Mouse (Mus musculus) spleen, adult 18-20 months (tissue): ENCODE measurements at regions not wholly inside any gene's neighbourhood (a gene's known extent, or its start where the extent isn't known, plus 50 kb on each side); places are given as distances from the start of the nearest gene placed in this dataset.

ENCODE experiments used
- DNase-seq, 2 experiments: peaks; one replicate each; pipeline ENCODE4 v3.0.0; 2022; ENCODE audit warnings: mixed read lengths in 2 of 2

- DNase-seq = no peak
Observed at GRCm38 (mm10) chr7:134436917-134437316, 51.5 kb upstream of the D7Ertd443e start.

DNA sequence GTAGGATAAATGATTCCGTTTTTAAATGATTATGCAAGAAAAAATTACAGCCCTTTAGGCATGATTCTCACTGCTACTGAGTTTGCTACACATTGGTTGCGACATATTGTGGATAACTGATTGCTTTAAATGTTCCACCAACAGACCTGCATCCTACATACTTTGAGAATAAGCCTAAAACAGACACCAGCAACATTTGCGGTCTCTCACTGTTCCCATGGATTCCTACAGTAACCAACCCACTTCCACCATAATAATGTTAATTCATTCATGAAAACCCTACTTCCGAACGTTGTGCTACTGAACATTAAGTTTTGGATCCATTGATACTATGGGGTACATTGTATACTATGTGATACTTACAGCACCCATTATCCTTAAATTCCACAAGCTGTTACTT lies 53.8 kb upstream of the D7Ertd443e start:
- no peak for DNase-seq

DNA sequence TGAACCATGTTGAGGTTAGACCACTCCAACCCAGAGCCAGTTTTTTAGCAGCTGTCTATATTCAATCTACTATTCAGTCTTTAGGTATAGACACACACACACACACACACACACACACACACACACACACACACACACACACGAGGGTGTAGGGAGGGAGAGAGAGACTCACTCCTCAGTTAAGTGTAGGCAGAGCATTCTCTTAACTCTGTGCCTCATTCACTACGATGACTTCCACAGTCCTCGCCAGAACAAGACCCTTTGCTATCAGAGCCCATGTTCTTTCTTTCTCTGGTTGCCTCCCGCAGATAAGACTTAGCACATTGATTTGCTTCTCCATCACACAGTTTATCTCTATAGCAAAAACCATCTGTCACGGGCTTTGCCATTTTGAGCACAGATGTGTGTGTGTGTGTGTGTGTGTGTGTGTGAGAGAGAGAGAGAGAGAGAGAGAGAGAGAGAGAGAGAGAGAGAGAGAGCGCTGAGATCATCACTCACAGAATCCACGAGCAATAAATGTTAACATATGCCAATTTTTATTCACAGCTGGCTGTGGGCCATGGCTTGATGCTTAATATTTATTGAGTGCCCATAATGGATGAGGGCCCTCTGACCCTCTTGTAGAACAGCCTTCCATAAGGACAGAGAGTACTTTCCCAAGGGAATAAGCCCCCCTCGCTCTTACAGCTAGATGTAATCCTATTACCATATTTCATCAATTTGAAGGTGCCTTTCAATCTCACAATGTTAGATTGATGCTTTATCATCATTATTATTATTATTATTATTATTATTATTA lies 59.7 kb upstream of the D7Ertd443e start:
- DNase-seq = no peak

DNA sequence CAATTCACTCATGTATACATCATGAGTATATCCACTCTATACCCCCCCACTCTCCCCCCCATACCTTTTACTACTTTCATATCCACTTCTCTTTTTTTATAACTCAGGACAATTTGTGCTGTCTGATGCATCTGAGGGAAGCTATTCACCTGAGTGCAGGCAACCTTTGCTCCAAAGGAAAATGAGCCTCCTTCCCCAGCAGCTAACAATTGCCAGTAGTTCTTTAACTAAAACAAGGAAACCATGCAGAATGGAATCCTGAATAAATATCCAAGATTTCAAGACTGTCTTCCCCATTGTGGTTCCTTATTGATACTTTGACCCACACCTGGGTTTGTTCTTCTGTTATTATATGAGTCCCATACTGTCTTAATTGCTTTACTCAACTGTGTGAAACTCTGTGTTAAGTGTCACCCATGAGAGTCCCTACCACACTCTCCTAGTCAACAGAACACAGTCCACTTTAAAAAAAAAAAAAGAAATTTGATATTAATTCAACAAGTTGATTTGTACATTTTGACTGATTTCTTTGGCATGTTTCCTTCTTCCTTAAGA lies 62.3 kb upstream of the D7Ertd443e start:
- DNase-seq = no peak

GRCm38 (mm10) chr7:134448831-134449230 lies 63.4 kb upstream of the D7Ertd443e start:
- no peak for DNase-seq

DNA sequence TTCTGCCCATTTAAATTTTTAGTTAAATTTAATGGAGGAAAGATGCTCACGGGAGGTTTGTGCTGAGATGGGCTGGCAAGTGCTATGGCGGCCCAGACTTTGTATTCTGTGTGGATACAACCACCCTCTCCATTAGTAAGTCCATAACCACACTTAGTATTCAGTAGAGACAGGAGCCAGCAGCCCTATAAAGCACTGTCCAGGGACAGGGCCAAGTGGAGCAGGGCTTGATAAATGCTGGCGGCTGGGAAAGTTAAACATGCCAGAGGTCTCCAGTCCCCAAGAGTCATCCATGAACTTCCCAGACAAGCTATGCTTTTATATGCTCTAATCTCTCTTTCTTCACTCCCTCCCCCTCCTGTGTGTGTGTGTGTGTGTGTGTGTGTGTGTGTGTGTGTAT lies 77.2 kb upstream of the D7Ertd443e start:
- DNase-seq = no peak

DNA sequence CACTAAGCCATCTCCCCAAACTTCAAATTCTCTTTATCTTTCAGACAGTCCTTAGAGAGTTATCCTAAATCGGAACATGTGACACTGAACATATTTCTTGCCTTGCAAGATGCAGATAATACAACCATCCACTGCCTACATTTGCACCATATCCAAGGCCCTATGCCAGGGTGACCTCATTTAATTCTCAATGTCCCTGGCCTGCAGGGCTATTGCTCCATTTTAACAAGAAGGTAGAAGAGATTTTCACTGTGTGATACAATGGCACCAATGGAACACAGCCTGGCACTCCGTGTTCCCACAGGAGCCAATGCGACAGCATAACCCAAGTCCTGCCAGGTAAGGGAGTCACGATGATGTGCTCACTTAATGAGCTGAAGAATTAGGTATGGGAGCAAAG lies 77.9 kb upstream of the D7Ertd443e start:
- DNase-seq = no peak

GRCm38 (mm10) chr7:134467216-134467615 lies 81.8 kb upstream of the D7Ertd443e start:
- DNase-seq = no peak

- DNase-seq = no peak
Observed at GRCm38 (mm10) chr7:134471286-134471685, 85.8 kb upstream of the D7Ertd443e start.

GRCm38 (mm10) chr7:134491326-134491725 lies 105.9 kb upstream of the D7Ertd443e start:
- DNase-seq = no peak

DNA sequence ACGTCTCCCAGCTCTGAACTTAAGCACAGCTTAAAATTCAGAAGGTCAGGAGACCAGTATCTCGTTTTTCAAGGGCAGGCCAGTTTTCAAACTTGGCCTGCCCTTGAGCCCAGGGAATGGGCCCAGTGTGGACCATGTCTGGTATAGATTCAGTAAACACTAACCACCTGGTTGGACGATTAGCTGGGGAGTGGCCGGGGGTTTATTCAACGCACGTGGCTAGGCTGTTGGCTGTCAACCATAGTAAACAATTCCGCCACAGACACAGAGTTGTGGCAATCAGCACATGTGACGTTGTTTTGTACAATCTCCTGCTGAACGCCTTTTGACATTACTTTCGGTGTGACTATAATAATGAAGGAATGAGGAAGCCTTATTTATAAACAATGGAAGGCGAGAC lies 111.8 kb upstream of the D7Ertd443e start:
- no peak for DNase-seq

DNA sequence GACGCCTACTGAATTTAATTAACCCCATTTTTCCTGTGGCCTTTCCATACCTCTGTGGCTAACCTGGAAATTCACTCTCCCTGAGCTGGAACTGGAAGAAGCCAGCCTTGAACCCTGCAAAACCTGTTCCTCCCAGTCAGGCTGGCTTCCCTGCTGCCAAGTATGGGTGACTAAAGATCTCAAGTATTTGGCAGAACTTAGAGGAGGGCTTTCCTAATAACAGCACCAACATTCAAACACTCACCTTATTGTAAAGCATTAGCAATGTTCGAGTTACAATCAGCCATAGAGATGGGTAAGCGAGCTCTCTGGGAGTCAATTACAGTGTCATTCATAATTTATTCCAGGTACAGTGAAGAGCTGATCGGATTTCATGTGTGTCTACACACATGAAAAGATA lies 112.4 kb upstream of the D7Ertd443e start:
- DNase-seq = no peak

DNA sequence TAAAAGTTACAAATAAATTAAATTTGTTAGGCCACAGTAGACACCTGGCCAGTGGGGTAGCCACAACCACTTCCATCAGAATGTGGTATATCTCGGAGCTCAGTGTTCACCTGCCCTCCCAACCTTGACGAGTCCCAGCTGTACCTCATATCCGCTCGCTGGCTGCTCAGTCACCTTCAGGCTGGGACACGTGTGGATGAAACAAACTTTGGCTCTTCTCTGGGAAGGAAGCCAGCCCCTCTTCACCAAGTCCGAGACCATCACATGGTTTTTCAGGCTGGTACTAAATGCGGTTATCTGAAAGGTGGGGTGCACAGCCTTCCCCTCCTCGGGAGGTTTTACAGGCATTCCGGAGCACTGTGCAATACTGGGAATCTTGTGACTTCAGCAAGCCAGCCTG lies 113.3 kb upstream of the D7Ertd443e start:
- no peak for DNase-seq

DNA sequence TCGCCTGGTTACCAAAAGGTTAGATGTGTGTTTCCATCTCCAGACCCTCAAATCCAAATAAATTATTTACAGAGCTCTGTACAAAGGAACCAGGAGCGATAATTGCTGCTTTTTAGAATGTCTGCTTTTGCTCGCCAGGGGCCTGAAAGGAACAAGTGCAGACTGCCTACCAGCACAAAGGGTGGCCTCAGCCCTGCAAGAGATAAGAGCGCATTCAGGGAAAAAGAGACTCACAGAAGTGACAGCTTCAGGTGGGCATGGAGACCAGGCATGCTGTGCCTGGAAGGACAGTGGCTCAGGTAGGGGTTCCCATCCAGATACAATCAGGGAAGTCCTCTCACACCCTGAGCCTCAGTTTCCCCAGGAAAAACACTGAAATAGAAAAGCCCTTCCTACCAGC lies 114.0 kb upstream of the D7Ertd443e start:
- no peak for DNase-seq

DNA sequence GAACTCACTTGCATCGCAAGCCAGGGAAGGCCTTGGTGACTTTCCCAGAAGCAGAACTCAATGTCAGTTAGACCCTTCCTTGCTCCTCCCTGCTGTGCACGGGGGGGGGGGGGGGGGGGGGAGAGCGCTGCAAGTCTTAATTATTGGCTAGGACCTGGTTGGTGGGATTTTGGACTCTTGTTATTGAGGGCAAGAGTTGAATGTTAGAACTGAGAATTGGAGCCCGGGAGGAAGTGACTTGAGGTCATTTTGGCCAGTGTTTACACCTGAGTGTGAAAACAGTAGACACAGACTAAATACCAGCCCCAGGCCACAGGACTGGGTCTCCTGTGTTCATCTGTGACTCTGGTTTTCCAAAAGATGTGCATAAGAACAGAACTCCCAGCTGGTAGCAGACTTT lies 114.7 kb upstream of the D7Ertd443e start:
- DNase-seq = no peak

- no peak for DNase-seq
Observed at GRCm38 (mm10) chr7:134501079-134501478, 115.6 kb upstream of the D7Ertd443e start.

GRCm38 (mm10) chr7:134510333-134510928 lies 125.0 kb upstream of the D7Ertd443e start:
- DNase-seq = no peak

- DNase-seq = no peak
Observed at GRCm38 (mm10) chr7:134519372-134519975, 134.0 kb upstream of the D7Ertd443e start.

DNA sequence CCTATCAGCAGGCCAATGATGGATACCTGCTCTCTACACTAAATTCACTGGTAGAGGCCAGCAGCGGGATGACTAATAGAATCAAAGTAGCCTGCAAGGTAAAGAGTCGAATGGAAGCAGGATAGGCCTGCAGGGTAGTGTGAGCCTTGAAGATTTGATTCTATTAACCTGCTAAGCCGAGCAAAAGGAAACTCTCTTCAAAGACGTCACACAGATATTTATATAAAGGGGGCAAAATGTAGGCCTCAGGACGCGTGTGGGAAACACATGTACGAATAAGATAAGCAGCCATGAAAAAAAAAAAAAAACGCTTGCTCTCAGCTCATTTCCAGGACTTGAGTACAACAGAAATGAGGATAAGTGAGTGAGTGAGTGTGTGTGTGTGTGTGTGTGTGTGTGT lies 138.4 kb upstream of the D7Ertd443e start:
- DNase-seq = no peak

GRCm38 (mm10) chr7:134525041-134525440 lies 139.6 kb upstream of the D7Ertd443e start:
- DNase-seq = no peak

DNA sequence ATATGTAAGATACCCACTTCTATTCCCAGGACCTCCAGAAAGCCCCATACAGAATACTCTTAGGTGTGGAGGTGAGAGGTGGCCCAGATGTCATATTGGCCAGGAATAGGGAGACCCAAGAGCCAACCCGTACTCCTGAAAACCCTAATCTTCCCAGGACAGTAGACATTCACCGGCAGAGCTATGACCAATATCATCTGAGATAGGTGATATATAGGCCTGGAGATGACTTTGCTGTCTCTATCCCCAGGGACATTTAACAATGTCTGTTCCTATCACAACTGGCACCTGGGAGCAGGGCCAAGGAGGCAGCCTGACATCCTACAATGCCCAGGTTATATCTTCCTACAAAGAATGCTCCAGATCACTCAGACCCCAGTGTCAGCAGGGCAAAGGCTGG lies 140.0 kb upstream of the D7Ertd443e start:
- DNase-seq = no peak

- DNase-seq = no peak
Observed at GRCm38 (mm10) chr7:134527351-134527750, 141.9 kb upstream of the D7Ertd443e start.

GRCm38 (mm10) chr7:134528026-134528425 lies 142.4 kb upstream of the Dock1 start:
- no peak for DNase-seq

GRCm38 (mm10) chr7:134534821-134535220 lies 135.6 kb upstream of the Dock1 start:
- DNase-seq = no peak
